Mouse (Mus musculus) brain, embryonic 14.5 days (tissue): Measurements from ENCODE around the gene Atxn7.

Experiments used
- CTCF ChIP-seq: fragments of 200-500 bp; IDR thresholded peaks from 2 replicates; pipeline ENCODE4 v1.5.1; 2012; ENCODE audit warnings: inconsistent platforms, mild to moderate bottlenecking, moderate library complexity, borderline replicate concordance; ENCODE audit not compliant: insufficient read depth, insufficient read length; ENCODE audit errors: extremely low read depth
- POLR2A ChIP-seq: fragments of 200-500 bp; IDR thresholded peaks from 2 replicates; pipeline ENCODE4 v1.6.1; 2012; ENCODE audit warnings: mild to moderate bottlenecking, inconsistent platforms, borderline replicate concordance; ENCODE audit not compliant: poor library complexity, insufficient read depth, insufficient read length, severe bottlenecking; ENCODE audit errors: extremely low read depth

- TF ChIP-seq CTCF = peak; percentile 97
- TF ChIP-seq POLR2A = no peak
Measured at GRCm38 (mm10) chr14:14098330-14098980, 137.2 kb downstream of the Atxn7 start.
